Mouse (Mus musculus) stomach, embryonic 16.5 days (tissue): ENCODE results near the gene Gadd45a. TPM values are rescaled to one million over a fixed set of nuclear protein-coding genes. Genes with fewer than 3 reads are reported as not detected.

Experiments
- ATAC-seq: fragments of 200-750 bp; cut with Nextera tagmentation; 2 replicates; pipeline ENCODE4 v1.8.0; 2017; ENCODE audit warnings: moderate number of reproducible peaks, moderate TSS enrichment; ENCODE audit not compliant: insufficient read depth, low FRiP score
- H3K27ac ChIP-seq: fragments of 300-500 bp; sonication (generic); 2 replicates; pipeline ENCODE4 v1.5.1; 2014; ENCODE audit warnings: low read length
- H3K27me3 ChIP-seq: fragments of 300-500 bp; sonication (generic); 2 replicates; pipeline ENCODE4 v1.6.1; 2014; ENCODE audit warnings: low read length, control low read depth, mixed read lengths; ENCODE audit not compliant: control insufficient read depth, insufficient read depth
- H3K36me3 ChIP-seq: fragments of 300-500 bp; sonication (generic); 2 replicates; pipeline ENCODE4 v1.6.1; 2014; ENCODE audit warnings: low read length; ENCODE audit not compliant: control insufficient read depth, insufficient read depth
- H3K4me1 ChIP-seq: fragments of 300-500 bp; sonication (generic); 2 replicates; pipeline ENCODE4 v1.6.1; 2014; ENCODE audit warnings: low read length, control low read depth, mixed read lengths; ENCODE audit not compliant: control insufficient read depth, insufficient read depth
- H3K4me2 ChIP-seq: fragments of 300-500 bp; sonication (generic); 2 replicates; pipeline ENCODE4 v1.6.1; 2014; ENCODE audit warnings: low read depth, low read length, mixed read lengths
- H3K4me3 ChIP-seq: fragments of 300-500 bp; sonication (generic); replicated peaks from 2 replicates; pipeline ENCODE4 v1.5.1; 2014; ENCODE audit warnings: mild to moderate bottlenecking, low read length
- H3K9ac ChIP-seq: fragments of 300-500 bp; sonication (generic); 2 replicates; pipeline ENCODE4 v1.6.1; 2014; ENCODE audit warnings: low read length
- H3K9me3 ChIP-seq: fragments of 300-500 bp; sonication (generic); replicated peaks from 2 replicates; pipeline ENCODE4 v1.6.1; 2016; ENCODE audit warnings: low read length, control low read depth; ENCODE audit not compliant: control insufficient read depth
- WGBS: fragments of 180-500 bp; shearing (Covaris S2); extraction: QIAGEN DNeasy Blood & Tissue Kit; methylation state at CpG from one replicate; pipeline ENCODE4 v1.1.7; 2014; 5-methylcytosine and 5-hydroxymethylcytosine counted together
- polyA plus RNA-seq: library from polyadenylated mRNA; unstranded; fragments of >200 nt; fragmentation: Nextera tagmentation; extraction: Ambion mirVana; gene quantifications from 2 replicates; pipeline ENCODE4 v1.2.1, GENCODE M21; 2015

Gadd45a gene
- polyA plus RNA-seq, 1 experiment from 2014 or later = 18.1 TPM

DNA sequence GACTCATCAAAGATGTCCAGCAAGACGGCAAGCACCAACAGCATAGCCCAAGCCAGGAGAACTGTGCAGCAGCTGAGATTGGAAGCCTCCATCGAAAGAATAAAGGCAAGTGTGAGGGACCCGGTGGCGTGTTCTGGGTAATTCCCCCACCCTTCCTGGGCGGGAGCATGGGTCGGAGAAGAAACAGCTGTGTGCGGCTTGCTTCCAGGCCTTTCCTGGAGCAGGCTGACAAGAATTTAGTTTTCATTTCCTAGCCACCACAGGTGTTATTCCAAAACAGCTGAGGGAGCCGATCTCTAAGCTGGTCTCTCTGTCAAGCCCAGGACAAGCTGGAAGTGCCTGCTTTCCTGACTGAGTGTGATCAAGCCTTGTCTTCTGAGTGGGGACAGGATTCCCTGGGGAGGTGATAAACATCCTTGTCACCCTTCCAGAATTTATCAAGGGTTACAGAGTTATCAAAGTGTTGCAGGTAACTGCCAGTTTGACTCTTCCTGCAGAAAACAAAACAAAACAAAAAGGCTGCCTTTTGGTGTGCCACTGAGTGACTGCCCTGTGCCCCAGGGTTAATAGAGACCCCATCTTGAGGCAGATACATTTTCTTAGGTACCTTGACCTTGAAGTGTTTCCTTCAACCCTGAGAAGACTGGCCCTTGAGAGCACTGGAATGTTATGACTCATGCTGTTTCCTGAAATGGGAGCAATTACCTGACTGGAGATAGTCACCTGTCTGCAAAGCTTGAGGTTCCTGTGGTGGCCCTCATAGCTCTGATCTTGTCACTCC, 21.3 kb downstream of the Gadd45a start:
- H3K4me1 ChIP-seq = peaks cover 9% of the 10 kb centered on the region
- no peak overlapping the region for H3K4me2 ChIP-seq
- no peak overlapping the region for H3K4me3 ChIP-seq
- H3K36me3 ChIP-seq = no peaks in the 10 kb centered on the region
- no peaks in the 10 kb centered on the region for H3K9me3 ChIP-seq
- H3K27me3 ChIP-seq = no peaks in the 10 kb centered on the region
- WGBS = 38% methylated on average over 8 of the region's 8 CpGs
- H3K27ac ChIP-seq = no peak overlapping the region
- ATAC-seq = no peak
- H3K9ac ChIP-seq = no peak overlapping the region

GRCm38 (mm10) chr6:67014679-67015075, 22.6 kb downstream of the Gadd45a start:
- no peak overlapping the region for H3K9ac ChIP-seq
- 93% methylated on average over 1 of the region's 1 CpGs for WGBS
- no peak overlapping the region for H3K4me3 ChIP-seq
- H3K9me3 ChIP-seq = no peaks in the 10 kb centered on the region
- H3K4me1 ChIP-seq = peaks cover 9% of the 10 kb centered on the region
- ATAC-seq = no peak
- H3K36me3 ChIP-seq = no peaks in the 10 kb centered on the region
- H3K27ac ChIP-seq = no peak overlapping the region
- no peaks in the 10 kb centered on the region for H3K27me3 ChIP-seq
- H3K4me2 ChIP-seq = no peak overlapping the region

DNA sequence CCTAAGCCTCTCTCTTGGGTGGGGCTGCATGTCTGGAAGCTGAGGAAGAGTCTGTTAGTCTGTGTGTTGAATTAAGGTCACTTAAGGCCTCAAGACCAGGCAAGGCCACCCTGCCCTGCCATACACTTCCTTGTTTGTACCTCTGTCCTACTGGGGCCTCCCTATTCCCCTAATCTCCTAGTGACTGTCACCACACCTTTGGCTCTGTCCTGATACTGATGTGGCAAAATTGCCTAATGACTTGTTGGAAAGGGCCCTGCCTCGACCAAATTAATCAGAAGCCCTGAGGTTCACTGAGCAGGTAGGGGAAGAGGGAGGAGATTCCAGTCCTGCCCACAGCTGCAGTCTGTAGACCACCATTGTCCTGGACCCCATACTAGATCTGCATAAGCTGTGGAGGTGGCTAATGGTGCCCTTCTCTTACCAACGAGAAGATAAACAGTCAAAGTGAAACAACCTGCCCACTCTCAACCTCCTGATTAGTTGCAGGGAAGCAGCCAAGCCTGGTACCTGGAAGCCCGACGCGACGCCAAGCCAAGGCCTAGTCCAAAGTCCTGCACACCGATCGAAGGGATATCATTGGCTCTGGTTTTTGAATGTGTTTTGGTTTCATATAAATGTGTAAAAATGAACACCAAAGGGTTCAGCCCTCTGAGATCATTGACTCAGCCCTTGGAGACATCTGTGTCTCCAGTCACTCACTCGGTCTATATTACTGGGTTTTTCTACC, 23.1 kb downstream of the Gadd45a start:
- Histone ChIP-seq H3K9ac (no peak overlapping the region), H3K4me1 (peaks cover 9% of the 10 kb centered on the region), H3K9me3 (no peaks in the 10 kb centered on the region), H3K27ac (no peak overlapping the region), H3K27me3 (no peaks in the 10 kb centered on the region), H3K4me2 (no peak overlapping the region), H3K36me3 (no peaks in the 10 kb centered on the region), H3K4me3 (no peak overlapping the region)
- 87% methylated on average over 9 of the region's 9 CpGs for WGBS
- peak; percentile 24; the same call in 1 of the 2 replicates for ATAC-seq

GRCm38 (mm10) chr6:67013293-67013948, 23.8 kb downstream of the Gadd45a start:
- no peak overlapping the region for H3K4me2 ChIP-seq
- no peak overlapping the region for H3K27ac ChIP-seq
- H3K4me3 ChIP-seq = no peak overlapping the region
- no peaks in the 10 kb centered on the region for H3K9me3 ChIP-seq
- H3K27me3 ChIP-seq = no peaks in the 10 kb centered on the region
- peak; percentile 1; the same call in 1 of the 2 replicates for ATAC-seq
- no peak overlapping the region for H3K9ac ChIP-seq
- 74% methylated on average over 6 of the region's 6 CpGs for WGBS
- no peaks in the 10 kb centered on the region for H3K36me3 ChIP-seq
- peaks cover 9% of the 10 kb centered on the region for H3K4me1 ChIP-seq

- no peak overlapping the region for H3K4me3 ChIP-seq
- no peaks in the 10 kb centered on the region for H3K9me3 ChIP-seq
- no peak overlapping the region for H3K4me2 ChIP-seq
- H3K27ac ChIP-seq = no peak overlapping the region
- no peak overlapping the region for H3K9ac ChIP-seq
- H3K36me3 ChIP-seq = no peaks in the 10 kb centered on the region
- no peaks in the 10 kb centered on the region for H3K27me3 ChIP-seq
- H3K4me1 ChIP-seq = peaks cover 9% of the 10 kb centered on the region
- ATAC-seq = no peak
These were observed 26.1 kb downstream of the Gadd45a start for GRCm38 (mm10) chr6:67011217-67011518.

DNA sequence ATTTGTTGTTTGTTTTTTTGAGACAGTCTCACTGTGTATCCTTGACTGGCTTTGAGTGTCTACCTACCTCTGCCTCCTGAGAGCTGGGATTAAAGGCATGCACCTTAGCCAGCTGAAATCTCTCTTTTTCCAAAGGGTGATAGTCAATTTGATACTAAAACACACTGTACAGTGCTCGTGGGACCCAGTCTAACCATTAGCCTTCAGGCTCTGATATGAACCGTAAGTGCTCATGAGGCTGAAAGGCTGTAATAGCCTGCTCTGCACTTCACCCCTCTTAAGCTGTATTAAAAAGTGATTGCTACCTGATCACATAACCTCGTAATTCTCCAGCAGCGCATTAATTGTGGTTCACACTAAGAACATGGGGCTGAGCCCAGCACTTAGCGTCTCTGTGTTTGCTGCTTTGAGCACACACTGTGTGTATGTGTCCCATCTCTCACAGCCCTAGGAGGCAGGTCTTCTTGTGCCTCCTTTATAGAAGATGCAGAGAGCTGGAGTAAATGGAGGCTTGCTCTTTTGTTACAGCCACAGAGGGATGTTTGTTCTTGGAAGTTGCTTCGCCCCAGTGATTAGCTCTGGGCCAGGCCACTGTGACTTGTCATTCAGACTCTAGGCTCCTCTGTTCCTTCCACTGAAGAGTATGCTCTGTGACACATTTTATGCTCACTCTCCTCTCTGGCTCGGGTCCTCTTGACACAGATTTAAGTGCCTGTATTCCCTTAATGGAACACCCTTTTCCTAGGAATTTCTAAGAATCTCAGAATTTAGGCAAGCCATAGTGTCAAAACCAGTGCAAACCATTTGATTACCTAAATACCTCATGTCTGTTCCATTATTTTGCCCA, 26.7 kb downstream of the Gadd45a start:
- Histone ChIP-seq H3K27me3 (no peaks in the 10 kb centered on the region), H3K36me3 (no peaks in the 10 kb centered on the region), H3K27ac (no peak overlapping the region), H3K9ac (no peak overlapping the region), H3K9me3 (no peaks in the 10 kb centered on the region), H3K4me2 (no peak overlapping the region), H3K4me3 (no peak overlapping the region), H3K4me1 (peaks cover 3% of the 10 kb centered on the region)
- ATAC-seq = no peak
- 65% methylated on average over 7 of the region's 7 CpGs for WGBS

- WGBS = 85% methylated on average over 3 of the region's 3 CpGs
- H3K4me3 ChIP-seq = no peak overlapping the region
These were observed 27.4 kb downstream of the Gadd45a start for GRCm38 (mm10) chr6:67009888-67010287.

DNA sequence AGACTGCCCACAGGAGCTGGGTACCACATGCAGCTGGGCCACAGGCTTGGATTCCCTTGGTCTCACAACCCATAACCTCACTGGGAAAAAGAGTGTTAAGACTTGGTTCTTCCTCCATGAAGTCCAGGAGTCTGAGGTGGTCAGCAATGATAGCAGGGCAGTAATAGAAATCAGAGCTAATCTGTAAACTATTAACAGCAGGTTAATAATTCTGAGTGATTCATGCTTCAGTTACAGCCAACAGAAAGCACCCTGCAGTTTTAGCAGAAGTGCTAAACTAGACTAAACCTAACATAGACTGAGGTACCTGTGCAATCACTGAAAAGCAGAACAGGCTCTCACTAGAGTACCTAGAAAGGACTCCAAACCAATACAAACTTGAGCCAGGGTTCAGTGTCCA, 37.5 kb downstream of the Gadd45a start:
- H3K27ac ChIP-seq = no peak overlapping the region
- H3K9ac ChIP-seq = no peak overlapping the region
- H3K9me3 ChIP-seq = no peaks in the 10 kb centered on the region
- ATAC-seq = no peak
- H3K4me1 ChIP-seq = no peaks in the 10 kb centered on the region
- H3K27me3 ChIP-seq = no peaks in the 10 kb centered on the region
- no peaks in the 10 kb centered on the region for H3K36me3 ChIP-seq
- H3K4me2 ChIP-seq = no peak overlapping the region
- H3K4me3 ChIP-seq = no peak overlapping the region

More at GRCm38 (mm10) chr6:67009888-67010287, 27.4 kb downstream of the Gadd45a start:
- peaks cover 3% of the 10 kb centered on the region; the same call in 1 of the 2 replicates for H3K4me1 ChIP-seq
- no peaks in the 10 kb centered on the region for H3K9me3 ChIP-seq
- ATAC-seq = no peak
- no peak overlapping the region for H3K27ac ChIP-seq
- no peak overlapping the region for H3K9ac ChIP-seq
- H3K27me3 ChIP-seq = no peaks in the 10 kb centered on the region
- H3K4me2 ChIP-seq = no peak overlapping the region
- H3K36me3 ChIP-seq = no peaks in the 10 kb centered on the region
